Comparison of ENCODE assay signal across 8 mouse cellular contexts in the genomic region with DNA sequence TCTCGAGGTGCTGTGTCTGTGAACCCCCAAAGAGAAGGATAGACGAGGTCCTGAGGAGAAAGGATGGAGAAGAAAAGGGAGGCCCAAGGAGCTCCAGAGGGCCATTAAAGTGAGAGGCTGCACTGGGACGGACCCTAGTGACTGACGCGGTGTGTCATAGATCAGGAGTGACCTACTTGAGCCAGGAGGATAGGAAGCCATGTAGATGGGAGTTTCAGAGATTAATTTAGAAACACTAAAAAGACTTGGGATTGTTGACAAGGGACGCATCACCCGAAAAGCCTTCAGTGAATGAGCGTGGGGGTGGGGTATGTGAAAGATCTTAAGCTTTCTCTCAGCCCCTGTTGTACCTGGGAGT. TPM values are rescaled to one million over a fixed set of nuclear protein-coding genes. Genes with fewer than 3 reads are reported as not detected.
DNase-seq lines count a peak whose midpoint lies in the region; ATAC-seq lines count a peak whose summit lies in the region.

No protein-coding gene starts in this region.

- peak overlapping the region; percentile 92 for H3K27ac ChIP-seq in kidney, embryonic 15.5 days
- H3K27ac ChIP-seq in brown adipose tissue, adult 24 weeks (replicated peaks; ENCODE audit: low read depth, low read length): peak overlapping the region; percentile 93
- no peak overlapping the region; the same call in 1 of the 2 replicates for H3K27ac ChIP-seq in hindbrain, embryonic 11.5 days (ENCODE audit: low read depth, low read length)
- H3K27ac ChIP-seq in midbrain, embryonic 11.5 days (ENCODE audit: low read depth, low read length): no peak overlapping the region

- no peaks in the 10 kb centered on the region for H3K36me3 ChIP-seq in kidney, embryonic 15.5 days
- H3K36me3 ChIP-seq in hindbrain, embryonic 11.5 days (ENCODE audit: control insufficient read depth, insufficient read depth, low read length): no peaks in the 10 kb centered on the region
- H3K36me3 ChIP-seq in midbrain, embryonic 11.5 days (ENCODE audit: control insufficient read depth, insufficient read depth, low read length): no peaks in the 10 kb centered on the region

- H3K9ac ChIP-seq in kidney, embryonic 15.5 days: peak overlapping the region; percentile 79
- H3K9ac ChIP-seq in hindbrain, embryonic 11.5 days (ENCODE audit: low read depth, low read length): peak overlapping the region; percentile 82
- H3K9ac ChIP-seq in midbrain, embryonic 11.5 days (ENCODE audit: low read length): peak overlapping the region; percentile 89

- no peak for DNase-seq in kidney, adult 8-10 months
- no peak for DNase-seq in hindbrain, embryonic 11.5 days (ENCODE audit: low spot score)
- no peak for DNase-seq in midbrain, embryonic 11.5 days (ENCODE audit: low spot score, missing footprints)
- no peak for DNase-seq in adrenal gland, adult 18-20 months (ENCODE audit: low spot score in 2 of 2)

- peaks cover 24% of the 10 kb centered on the region for H3K4me1 ChIP-seq in kidney, embryonic 15.5 days
- 0 out of 2 replicates have a peak, but pooled peaks cover 3% of the 10 kb centered on the region for H3K4me1 ChIP-seq in brown adipose tissue, adult 24 weeks (ENCODE audit: control insufficient read depth, insufficient read depth, insufficient read length, low read length)
- no peaks in the 10 kb centered on the region for H3K4me1 ChIP-seq in hindbrain, embryonic 11.5 days (replicated peaks; ENCODE audit: control insufficient read depth, insufficient read depth, low read length)
- peaks cover 10% of the 10 kb centered on the region for H3K4me1 ChIP-seq in midbrain, embryonic 11.5 days (ENCODE audit: control insufficient read depth, insufficient read depth, low read length)

- 29% methylated on average over 8 of the region's 8 CpGs for WGBS in kidney, embryonic 15.5 days
- 32% methylated on average over 8 of the region's 8 CpGs for WGBS in hindbrain, embryonic 11.5 days
- WGBS in midbrain, embryonic 11.5 days: 38% methylated on average over 8 of the region's 8 CpGs

- peak overlapping the region; percentile 72 for H3K4me3 ChIP-seq in kidney, embryonic 15.5 days (replicated peaks)
- peak overlapping the region; percentile 86 for H3K4me3 ChIP-seq in brown adipose tissue, adult 24 weeks (ENCODE audit: insufficient read depth, low read depth, low read length)
- peak overlapping the region; percentile 58 for H3K4me3 ChIP-seq in hindbrain, embryonic 11.5 days (ENCODE audit: low read depth, low read length)
- peak overlapping the region; percentile 54 for H3K4me3 ChIP-seq in midbrain, embryonic 11.5 days (ENCODE audit: low read depth, low read length)

- no peaks in the 10 kb centered on the region for H3K27me3 ChIP-seq in kidney, embryonic 15.5 days
- H3K27me3 ChIP-seq in hindbrain, embryonic 11.5 days (ENCODE audit: control insufficient read depth, insufficient read depth, low read length): no peaks in the 10 kb centered on the region
- H3K27me3 ChIP-seq in midbrain, embryonic 11.5 days (ENCODE audit: control insufficient read depth, insufficient read depth, low read length): peaks cover 10% of the 10 kb centered on the region

- ATAC-seq in kidney, embryonic 15.5 days (replicated peaks; ENCODE audit: low FRiP score): peak; percentile 59; the same call in 1 of the 2 replicates
- peak; percentile 66; the same call in 1 of the 2 replicates for ATAC-seq in hindbrain, embryonic 11.5 days (ENCODE audit: low FRiP score)
- peak; percentile 18 for ATAC-seq in midbrain, embryonic 11.5 days (ENCODE audit: low FRiP score)
- ATAC-seq in cerebellum, adult (ENCODE audit: insufficient number of reproducible peaks, low FRiP score, low TSS enrichment): no peak; the same call in 1 of the 2 replicates
- no peak for ATAC-seq in granulocyte monocyte progenitor cell, adult 5-6 weeks (replicated peaks; ENCODE audit: poor library complexity, severe bottlenecking)

- H3K9me3 ChIP-seq in kidney, embryonic 15.5 days (replicated peaks): no peaks in the 10 kb centered on the region
- no peaks in the 10 kb centered on the region for H3K9me3 ChIP-seq in hindbrain, embryonic 11.5 days (ENCODE audit: control insufficient read depth, low read length)
- H3K9me3 ChIP-seq in midbrain, embryonic 11.5 days (ENCODE audit: control insufficient read depth, low read length): no peaks in the 10 kb centered on the region

- H3K4me2 ChIP-seq in kidney, embryonic 15.5 days: peak overlapping the region; percentile 99
- H3K4me2 ChIP-seq in hindbrain, embryonic 11.5 days (replicated peaks; ENCODE audit: low read depth, low read length): peak overlapping the region; percentile 93
- peak overlapping the region; percentile 93 for H3K4me2 ChIP-seq in midbrain, embryonic 11.5 days

RNA-seq across cellular contexts. Expression of gene Arsb, which starts 0.8 kb away (rescaled TPM):
- 12.7 and 13.9 TPM in 2 replicates for polyA plus RNA-seq in kidney, embryonic 15.5 days (2015; fragmentation: Nextera tagmentation; extraction: Ambion mirVana)
- 21.6 and 35.6 TPM in 2 replicates for polyA plus RNA-seq in brown adipose tissue, adult 24 weeks (2012; ENCODE audit: insufficient read depth, insufficient read length, missing spikeins)
- 6.4 and 7.0 TPM in 2 replicates for polyA plus RNA-seq in hindbrain, embryonic 11.5 days (2014; fragmentation: Nextera tagmentation; extraction: Ambion mirVana)
- polyA plus RNA-seq in midbrain, embryonic 11.5 days (2014; fragmentation: Nextera tagmentation; extraction: Ambion mirVana): 9.9 and 10.8 TPM in 2 replicates
- total RNA-seq in granulocyte monocyte progenitor cell, adult 5-6 weeks (2014; fragmentation: Nextera tagmentation): 80.8 and 112 TPM in 2 replicates
- total RNA-seq in granulocyte monocyte progenitor cell, adult 5-6 weeks (2017): 32.4 and 40.6 TPM in 2 replicates
- total RNA-seq in adrenal gland, adult 18-20 months (2021): 10 to 100 TPM; 36.6 to 49.1 TPM

Comparison
In these comparisons a context has a peak if more than half of its experiments do, and no peak if none do; other contexts are left out.
1. ATAC-seq: peak in kidney, embryonic 15.5 days (single experiment), hindbrain, embryonic 11.5 days (single experiment) and midbrain, embryonic 11.5 days (single experiment); none in cerebellum, adult (single experiment) and granulocyte monocyte progenitor cell, adult 5-6 weeks (single experiment).
2. H3K27ac ChIP-seq: peak in kidney, embryonic 15.5 days (single experiment) and brown adipose tissue, adult 24 weeks (single experiment); none in hindbrain, embryonic 11.5 days (single experiment) and midbrain, embryonic 11.5 days (single experiment).
3. Peak in every context shown above with its lines, with median percentiles within 50 percentile points of each other: H3K4me2 ChIP-seq, H3K4me3 ChIP-seq and H3K9ac ChIP-seq.